Mouse (Mus musculus): ENCODE measurements around the gene Emc3.

The Emc3 gene

GRCm38 (mm10) chr6:113494258-113494788 lies 37.1 kb downstream of the Emc3 start:
- peak; percentile 86 for DNase-seq

- no peak for DNase-seq
Observed at GRCm38 (mm10) chr6:113492101-113492864, 39.2 kb downstream of the Emc3 start.

DNA sequence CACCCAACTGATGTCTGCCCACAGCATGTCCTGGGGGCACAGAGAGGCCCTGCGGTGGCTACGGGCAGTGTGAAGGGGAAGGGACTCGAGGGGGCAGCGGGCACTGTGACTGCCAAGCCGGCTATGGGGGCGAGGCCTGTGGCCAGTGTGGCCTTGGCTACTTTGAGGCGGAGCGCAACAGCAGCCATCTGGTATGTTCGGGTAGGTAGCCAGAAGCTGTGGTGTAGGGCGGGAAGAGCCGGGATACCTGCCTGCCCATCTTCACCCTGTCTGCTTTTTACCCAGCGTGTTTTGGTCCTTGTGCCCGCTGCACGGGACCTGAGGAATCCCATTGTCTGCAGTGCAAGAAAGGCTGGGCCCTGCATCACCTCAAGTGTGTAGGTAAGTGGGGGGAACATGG lies 42.0 kb downstream of the Emc3 start:
- DNase-seq = no peak

- peak; percentile 78 for DNase-seq
Observed at GRCm38 (mm10) chr6:113487125-113487576, 44.3 kb downstream of the Emc3 start.

DNA sequence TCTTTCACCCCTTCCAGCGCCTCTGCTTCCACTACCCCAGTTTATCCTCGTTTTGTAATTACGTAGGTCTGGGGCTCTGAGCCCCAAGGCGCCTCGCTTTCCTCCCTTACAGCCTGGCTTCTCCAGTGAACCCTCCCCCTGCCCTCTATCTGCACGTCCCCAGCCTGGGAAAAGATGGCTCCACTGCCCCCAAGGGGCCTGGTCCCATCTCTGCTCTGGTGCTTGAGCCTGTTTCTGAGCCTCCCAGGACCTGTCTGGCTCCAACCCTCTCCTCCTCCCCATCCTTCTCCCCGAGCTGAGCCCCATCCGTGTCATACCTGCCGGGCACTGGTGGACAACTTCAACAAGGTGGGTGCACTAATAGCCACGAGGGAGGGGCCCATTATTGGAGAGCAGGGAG lies 47.7 kb downstream of the Emc3 start:
- DNase-seq = peak; percentile 59

GRCm38 (mm10) chr6:113483100-113483615 lies 48.3 kb downstream of the Emc3 start, which contains the start of gene Creld1:
Gene Creld1 (plus strand): TSS chr6:113483297.
- DNase-seq = peak; percentile 94

- peak; percentile 51 for DNase-seq
Observed at GRCm38 (mm10) chr6:113482477-113483099, 48.9 kb downstream of the Emc3 start.

DNA sequence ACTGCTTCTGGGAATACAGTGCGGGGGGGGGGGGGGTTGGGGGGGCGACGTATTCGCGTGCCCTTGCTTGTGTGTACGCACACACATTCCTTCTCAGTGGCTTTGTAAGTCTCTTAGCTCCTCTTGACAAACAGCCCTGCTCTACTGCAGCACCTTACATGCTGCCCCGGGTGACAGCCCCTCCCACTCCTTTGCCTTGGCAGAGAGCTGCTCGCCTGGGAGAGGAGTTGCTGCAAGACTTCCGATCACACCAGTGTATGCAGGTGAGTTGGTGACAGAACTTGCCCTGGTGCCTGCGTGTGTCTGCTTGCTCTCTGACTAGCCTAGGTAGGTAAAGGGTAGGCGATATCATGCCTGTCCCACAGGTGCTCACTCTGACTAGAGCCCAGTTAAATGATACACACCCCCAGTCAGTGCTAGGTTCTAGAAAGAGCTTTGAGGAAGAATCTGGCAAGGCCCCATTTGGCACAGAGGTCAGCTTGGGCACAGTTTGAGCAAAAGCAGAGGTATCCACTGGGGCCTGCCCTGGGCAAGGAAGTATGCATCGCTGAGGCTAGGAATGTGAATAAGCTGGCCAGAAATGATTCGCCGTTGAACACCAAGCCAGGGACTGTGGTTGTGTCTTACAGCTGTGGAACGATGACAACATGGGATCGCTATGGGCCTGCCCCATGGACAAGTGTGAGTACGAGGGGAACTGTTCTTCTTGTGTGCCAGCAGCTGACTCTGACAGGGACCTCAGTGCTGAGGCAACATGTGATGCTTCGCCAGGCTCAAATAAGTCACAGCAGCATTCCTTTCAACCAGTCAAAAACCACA lies 50.7 kb downstream of the Emc3 start:
- no peak for DNase-seq

- no peak for DNase-seq
Observed at GRCm38 (mm10) chr6:113478906-113479305, 52.5 kb downstream of the Emc3 start.

DNA sequence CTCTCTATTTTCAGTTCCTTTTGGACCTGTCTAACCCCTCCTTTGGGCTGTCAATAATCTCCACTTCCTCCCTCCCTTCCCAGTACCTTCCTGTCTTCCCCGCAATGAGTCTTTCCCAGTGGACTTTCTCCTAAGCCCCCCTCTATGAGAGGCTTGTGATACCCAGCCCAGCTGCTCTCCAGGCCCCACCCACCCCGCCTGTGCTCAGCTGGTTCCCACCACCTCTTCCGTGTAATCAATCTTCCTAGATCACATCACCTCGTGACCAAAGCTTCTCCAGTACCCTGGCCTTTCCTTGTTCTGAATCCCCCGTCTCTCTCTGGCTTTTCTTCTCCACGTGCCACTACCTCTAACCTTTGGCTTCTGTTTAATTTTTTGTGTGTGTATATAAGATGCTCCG lies 54.1 kb downstream of the Emc3 start:
- no peak for DNase-seq

DNA sequence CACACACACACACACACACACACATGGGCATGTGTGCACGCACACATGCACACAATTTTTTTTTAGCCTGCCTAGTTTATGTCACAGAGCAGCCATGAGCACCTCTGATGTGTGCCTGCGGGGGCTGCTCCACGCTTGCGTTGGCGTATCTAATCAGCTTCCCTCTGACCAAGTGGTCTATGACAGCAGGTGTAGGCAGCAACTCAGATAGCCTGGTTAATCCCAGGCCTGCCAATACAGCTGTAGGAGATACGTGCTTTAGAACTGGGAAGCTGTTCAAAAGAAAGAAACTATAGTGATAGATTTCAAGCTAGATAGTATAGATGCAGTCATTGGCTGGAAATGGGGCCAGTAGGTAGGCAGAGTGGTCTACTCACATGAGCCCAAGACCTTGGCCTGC lies 57.7 kb downstream of the Emc3 start:
- no peak for DNase-seq

GRCm38 (mm10) chr6:113473246-113473645 lies 58.2 kb downstream of the Emc3 start:
- DNase-seq = no peak

DNA sequence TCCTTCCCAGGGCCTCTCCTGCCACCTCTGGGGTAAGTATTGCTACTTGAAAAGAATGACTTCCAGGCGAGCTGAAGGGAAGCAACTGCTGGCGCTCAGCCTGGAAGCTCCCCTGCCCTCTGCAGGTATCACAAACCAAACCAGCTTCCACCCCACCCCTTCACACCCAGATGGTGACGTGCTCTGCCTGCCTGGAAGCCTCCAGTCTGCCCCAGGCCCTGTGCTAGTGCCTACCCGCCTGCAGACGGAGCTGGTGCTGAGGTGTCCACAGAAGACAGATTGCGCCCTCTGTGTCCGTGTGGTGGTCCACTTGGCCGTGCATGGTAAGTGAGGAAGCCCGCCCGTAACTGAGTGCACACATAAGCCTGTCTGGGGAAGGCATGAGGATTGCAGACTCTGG lies 59.4 kb downstream of the Emc3 start:
- DNase-seq = no peak

GRCm38 (mm10) chr6:113471297-113471936 lies 60.0 kb downstream of the Emc3 start, which contains the start of gene Il17rc:
Gene Il17rc (plus strand): TSS chr6:113471427.
- no peak for DNase-seq

DNA sequence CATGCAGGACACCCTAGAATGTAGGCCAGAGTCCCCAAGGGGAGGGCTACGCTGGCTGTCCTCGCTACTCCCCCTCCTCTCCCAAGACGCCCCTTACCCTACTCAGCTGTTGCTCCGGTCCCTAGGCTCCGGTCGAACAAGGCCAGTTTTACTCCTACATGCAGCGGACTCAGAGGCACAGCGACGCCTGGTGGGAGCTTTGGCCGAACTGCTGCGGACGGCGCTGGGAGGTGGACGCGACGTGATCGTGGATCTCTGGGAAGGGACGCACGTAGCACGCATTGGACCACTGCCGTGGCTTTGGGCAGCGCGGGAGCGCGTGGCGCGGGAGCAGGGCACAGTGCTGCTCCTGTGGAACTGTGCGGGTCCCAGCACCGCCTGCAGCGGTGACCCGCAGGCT lies 62.0 kb downstream of the Emc3 start:
- DNase-seq = peak; percentile 85

- DNase-seq = peak; percentile 80
Observed at GRCm38 (mm10) chr6:113469021-113469420, 62.4 kb downstream of the Emc3 start.

- no peak for DNase-seq
Observed at GRCm38 (mm10) chr6:113468512-113468911, 62.9 kb downstream of the Emc3 start.

DNA sequence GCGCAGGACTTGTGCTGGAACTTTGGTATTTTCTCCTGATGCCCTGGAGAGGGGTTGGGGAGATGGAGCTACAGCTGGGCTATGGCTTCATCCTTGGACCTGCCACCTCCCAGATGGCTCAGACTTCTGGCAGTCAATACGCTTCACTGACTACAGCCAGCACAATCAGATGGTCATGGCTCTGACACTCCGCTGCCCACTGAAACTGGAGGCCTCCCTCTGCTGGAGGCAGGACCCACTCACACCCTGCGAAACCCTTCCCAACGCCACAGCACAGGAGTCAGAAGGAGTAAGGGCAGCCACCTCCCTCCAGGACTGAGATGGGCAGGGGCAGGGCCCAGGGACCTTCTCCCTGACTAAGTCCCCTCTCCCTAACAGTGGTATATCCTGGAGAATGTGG lies 65.8 kb downstream of the Emc3 start:
- DNase-seq = no peak
